23 mouse cellular contexts compared by ENCODE assay signal in the genomic region with DNA sequence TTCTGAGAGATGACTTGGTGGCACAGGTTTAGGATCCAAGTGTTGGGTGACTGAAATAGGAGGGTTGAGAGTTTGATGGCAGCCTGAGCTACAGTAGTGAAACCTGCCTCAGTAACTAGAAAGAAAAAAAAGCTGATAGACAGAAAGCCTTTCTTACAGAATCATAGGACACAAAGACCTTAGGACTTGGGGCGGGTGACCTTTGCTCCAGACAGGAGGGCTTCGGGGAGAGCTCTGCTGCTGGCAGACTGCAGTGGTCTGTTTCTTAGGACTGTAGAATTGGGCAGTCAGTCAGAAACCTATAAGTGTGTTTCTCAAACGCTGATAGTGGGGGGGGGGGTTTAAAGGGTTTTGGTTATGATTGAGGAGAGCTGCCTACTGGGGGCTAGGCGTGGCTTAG. TPM values are rescaled to one million over a fixed set of nuclear protein-coding genes. Genes with fewer than 3 reads are reported as not detected.
DNase-seq lines count a peak whose midpoint lies in the region; ATAC-seq lines count a peak whose summit lies in the region.
"Had no signal": no experiment of that assay in that cellular context is flagged by ENCODE, and none has a peak within 500 bp of the region (broad histone marks: within the 10 kb centered on the region; RNA-seq: fewer than 3 reads in every experiment).

No protein-coding gene starts in this region.

- H3K36me3 ChIP-seq in midbrain, embryonic 16.5 days (ENCODE audit: control insufficient read depth, insufficient read depth, low read length), result peaks cover 59% of the 10 kb centered on the region

- no peaks in the 10 kb centered on the region for H3K4me1 ChIP-seq in midbrain, embryonic 16.5 days (ENCODE audit: control insufficient read depth, insufficient read depth, low read length)
- H3K4me1 ChIP-seq: forebrain, embryonic 10.5 days; forebrain, embryonic 13.5 days; heart, embryonic 10.5 days; heart, embryonic 13.5 days; hindbrain, embryonic 12.5 days; hindbrain, embryonic 15.5 days had no signal

- no peak overlapping the region for H3K4me2 ChIP-seq in midbrain, embryonic 16.5 days (ENCODE audit: low read length)
- H3K4me2 ChIP-seq: forebrain, embryonic 13.5 days; heart, embryonic 13.5 days; hindbrain, embryonic 12.5 days; hindbrain, embryonic 15.5 days had no signal

- no peaks in the 10 kb centered on the region for H3K27me3 ChIP-seq in midbrain, embryonic 16.5 days (ENCODE audit: control insufficient read depth, insufficient read depth, low read depth, low read length)
- H3K27me3 ChIP-seq: forebrain, embryonic 13.5 days; heart, embryonic 13.5 days; hindbrain, embryonic 12.5 days; hindbrain, embryonic 15.5 days had no signal

- H3K27ac ChIP-seq in midbrain, embryonic 16.5 days (ENCODE audit: low read length), result no peak overlapping the region
- H3K27ac ChIP-seq: forebrain, embryonic 10.5 days; forebrain, embryonic 13.5 days; heart, adult 2 months; heart, embryonic 10.5 days; heart, embryonic 13.5 days; hindbrain, embryonic 12.5 days; hindbrain, embryonic 15.5 days had no signal

- H3K9me3 ChIP-seq in midbrain, embryonic 16.5 days (replicated peaks; ENCODE audit: control insufficient read depth, low read length, poor library complexity, severe bottlenecking), result no peaks in the 10 kb centered on the region
- H3K9me3 ChIP-seq: forebrain, embryonic 10.5 days; forebrain, embryonic 13.5 days; heart, embryonic 10.5 days; heart, embryonic 13.5 days; hindbrain, embryonic 12.5 days; hindbrain, embryonic 15.5 days had no signal

- ATAC-seq in midbrain, embryonic 16.5 days, result no peak
- ATAC-seq: activated CD4-positive, CD25-positive, alpha-beta regulatory T cell, adult 4 months; forebrain, embryonic 13.5 days; forebrain, embryonic 16.5 days had no signal

- WGBS in midbrain, embryonic 16.5 days, result 97% methylated on average over 4 of the region's 4 CpGs

- no peak overlapping the region for H3K9ac ChIP-seq in midbrain, embryonic 16.5 days (ENCODE audit: low read depth, low read length)
- H3K9ac ChIP-seq: forebrain, embryonic 13.5 days; heart, embryonic 13.5 days; hindbrain, embryonic 12.5 days; hindbrain, embryonic 15.5 days had no signal

- DNase-seq in adrenal gland, postnatal 10 days, result peak; percentile 27
- DNase-seq in adrenal gland, adult 18-20 months (ENCODE audit: low spot score in 2 of 2), result no peak
- peak; percentile 61 to 63 for DNase-seq in kidney, adult 8-10 months
- DNase-seq in kidney, adult 18-20 months, result no peak
- DNase-seq in kidney, postnatal 14 days, result peak; percentile 45
- DNase-seq in ovary, postnatal 10 days (ENCODE audit: low spot score), result no peak
- DNase-seq: adrenal gland, postnatal 14 days; cerebellum, adult 11-12 months; cerebellum, adult 9-10 months; cerebellum, postnatal 14 days; gastrocnemius, postnatal 10 days; gastrocnemius, postnatal 36 days; heart, adult 2 months; heart, postnatal 14 days had no signal

- H3K4me3 ChIP-seq in midbrain, embryonic 16.5 days (ENCODE audit: low read depth, low read length), result no peak overlapping the region
- H3K4me3 ChIP-seq: forebrain, embryonic 10.5 days; forebrain, embryonic 13.5 days; heart, adult 2 months; heart, embryonic 10.5 days; heart, embryonic 13.5 days; hindbrain, embryonic 12.5 days; hindbrain, embryonic 15.5 days had no signal

RNA-seq across cellular contexts. Expression of gene Iah1, which starts 10.4 kb away (rescaled TPM):
- total RNA-seq in adrenal gland, postnatal 10 days (2021), result 10 to 100 TPM; 73.4 to 86.9 TPM
- 10 to 100 TPM; 51.0 to 60.2 TPM for total RNA-seq in adrenal gland, adult 18-20 months (2021)
- 29.2 and 32.5 TPM in 2 replicates for polyA plus RNA-seq in midbrain, embryonic 16.5 days (2015; fragmentation: Nextera tagmentation; extraction: Ambion mirVana)

RNA-seq across cellular contexts. Expression of gene Itgb1bp1, which starts 19.7 kb away (rescaled TPM):
- total RNA-seq in adrenal gland, postnatal 10 days (2021), result 10 to 100 TPM; 58.7 to 63.3 TPM
- total RNA-seq in adrenal gland, adult 18-20 months (2021), result 10 to 100 TPM; 59.5 to 90.4 TPM
- polyA plus RNA-seq in midbrain, embryonic 16.5 days (2015; fragmentation: Nextera tagmentation; extraction: Ambion mirVana), result 32.4 and 35.0 TPM in 2 replicates

RNA-seq across cellular contexts. Expression of gene Cpsf3, which starts 20.6 kb away (rescaled TPM):
- 10 to 100 TPM; 68.6 to 74.4 TPM for total RNA-seq in adrenal gland, postnatal 10 days (2021)
- total RNA-seq in adrenal gland, adult 18-20 months (2021), result 10 to 100 TPM; 42.4 to 59.8 TPM
- 89.5 and 91.3 TPM in 2 replicates for polyA plus RNA-seq in midbrain, embryonic 16.5 days (2015; fragmentation: Nextera tagmentation; extraction: Ambion mirVana)

Comparison
In these comparisons a context has a peak if more than half of its experiments do, and no peak if none do; other contexts are left out.
1. DNase-seq: peak in adrenal gland, postnatal 10 days (single experiment), kidney, adult 8-10 months (2 of 2) and kidney, postnatal 14 days (single experiment); none in adrenal gland, adult 18-20 months (0 of 2), kidney, adult 18-20 months (single experiment) and ovary, postnatal 10 days (single experiment).